15 mouse cellular contexts compared by ENCODE assay signal in genomic region chr8:46713178-46713577, GRCm38 (mm10). TPM values are rescaled to one million over a fixed set of nuclear protein-coding genes. Genes with fewer than 3 reads are reported as not detected.
DNase-seq lines count a peak whose midpoint lies in the region; ATAC-seq and TF ChIP-seq lines count a peak whose summit lies in the region.
"Had no signal": no experiment of that assay in that cellular context is flagged by ENCODE, and none has a peak within 500 bp of the region (broad histone marks: within the 10 kb centered on the region; RNA-seq: fewer than 3 reads in every experiment).

No protein-coding gene starts in this region.

- ATAC-seq in stomach, embryonic 16.5 days (ENCODE audit: insufficient read depth, low FRiP score): no peak
- no peak for ATAC-seq in kidney, embryonic 14.5 days (ENCODE audit: low FRiP score, low TSS enrichment)

- peak overlapping the region; percentile 37; the same call in 1 of the 2 replicates for H3K9ac ChIP-seq in CH12.LX (ENCODE audit: insufficient read depth, low read depth)
- no peak overlapping the region for H3K9ac ChIP-seq in stomach, embryonic 16.5 days (ENCODE audit: low read length)
- H3K9ac ChIP-seq in kidney, embryonic 14.5 days (ENCODE audit: low read depth, low read length): no peak overlapping the region
- H3K9ac ChIP-seq: embryonic facial prominence, embryonic 12.5 days; heart, embryonic 13.5 days had no signal

- peak overlapping the region; percentile 87 for H3K4me2 ChIP-seq in CH12.LX (ENCODE audit: insufficient read depth, low read depth, poor library complexity, severe bottlenecking)
- no peak overlapping the region for H3K4me2 ChIP-seq in stomach, embryonic 16.5 days (ENCODE audit: low read depth, low read length)
- no peak overlapping the region for H3K4me2 ChIP-seq in kidney, embryonic 14.5 days (replicated peaks; ENCODE audit: low read depth, low read length)
- H3K4me2 ChIP-seq: embryonic facial prominence, embryonic 12.5 days; heart, embryonic 13.5 days had no signal

- H3K27me3 ChIP-seq in CH12.LX (replicated peaks): peaks cover 8% of the 10 kb centered on the region
- no peaks in the 10 kb centered on the region for H3K27me3 ChIP-seq in stomach, embryonic 16.5 days (ENCODE audit: control insufficient read depth, insufficient read depth, low read length)
- H3K27me3 ChIP-seq in kidney, embryonic 14.5 days (ENCODE audit: control insufficient read depth, insufficient read depth, low read length): no peaks in the 10 kb centered on the region
- H3K27me3 ChIP-seq: embryonic facial prominence, embryonic 12.5 days had no signal

- DNase-seq in A20 (ENCODE audit: low read depth, low spot score) (peak; percentile 94), CH12.LX (ENCODE audit: extremely low read depth) (peak; percentile 82)
- DNase-seq in naive thymus-derived CD4-positive, alpha-beta T cell, adult 2 months (ENCODE audit: low read depth): peak; percentile 26
- DNase-seq in frontal cortex, postnatal 36 days (ENCODE audit: low spot score in 2 of 2): no peak
- DNase-seq in Muller cell, postnatal 12 days (ENCODE audit: inconsistent ontology term): no peak
- no peak for DNase-seq in cerebellum, adult 11-12 months
- DNase-seq: cerebellum, postnatal 36 days; gastrocnemius, postnatal 25 days; kidney, adult 11 months; kidney, postnatal 25 days had no signal

- no peak for TF ChIP-seq POLR2A in CH12.LX (IDR thresholded peaks at IDR 0.05; ENCODE audit: low read depth, low read length)

- no peak overlapping the region for H3K4me3 ChIP-seq in CH12.LX (replicated peaks in 1 of 3; ENCODE audit: low read depth in 2 of 3, low read length in 2 of 3, poor library complexity in 1 of 3)
- no peak overlapping the region for H3K4me3 ChIP-seq in stomach, embryonic 16.5 days (replicated peaks; ENCODE audit: low read length)
- no peak overlapping the region for H3K4me3 ChIP-seq in kidney, embryonic 14.5 days (ENCODE audit: low read length)
- H3K4me3 ChIP-seq: embryonic facial prominence, embryonic 12.5 days; heart, embryonic 13.5 days; midbrain, embryonic 10.5 days had no signal

- peak overlapping the region; percentile 20; the same call in 1 of the 2 replicates for H3K27ac ChIP-seq in CH12.LX (ENCODE audit: insufficient read depth, low read depth)
- peak overlapping the region; percentile 31; the same call in 1 of the 2 replicates for H3K27ac ChIP-seq in stomach, embryonic 16.5 days (ENCODE audit: low read length)
- no peak overlapping the region for H3K27ac ChIP-seq in kidney, embryonic 14.5 days (ENCODE audit: low read depth, low read length)
- H3K27ac ChIP-seq: embryonic facial prominence, embryonic 12.5 days; heart, embryonic 13.5 days; midbrain, embryonic 10.5 days had no signal

- dilution Hi-C loops in CH12.LX (cut with MboI; ENCODE audit: extremely low pct_ligation_motif_present, extremely low pct_unique_long_range_greater_than_20kb, low sequenced_read_pairs): no loop called here

- in situ Hi-C loops in CH12.LX (cut with MboI; ENCODE audit: low pct_ligation_motif_present, low pct_unique_long_range_greater_than_20kb, low sequenced_read_pairs): no loop called here

- no peaks in the 10 kb centered on the region for H3K79me2 ChIP-seq in CH12.LX (replicated peaks; ENCODE audit: control insufficient read depth, extremely low read depth, insufficient read depth, poor library complexity, severe bottlenecking)

- no peaks in the 10 kb centered on the region for H3K9me3 ChIP-seq in CH12.LX (replicated peaks; ENCODE audit: low read length)
- no peaks in the 10 kb centered on the region for H3K9me3 ChIP-seq in stomach, embryonic 16.5 days (replicated peaks; ENCODE audit: control insufficient read depth, low read length)
- H3K9me3 ChIP-seq in kidney, embryonic 14.5 days (ENCODE audit: control insufficient read depth, low read length): no peaks in the 10 kb centered on the region
- H3K9me3 ChIP-seq: embryonic facial prominence, embryonic 12.5 days; heart, embryonic 13.5 days; midbrain, embryonic 10.5 days had no signal

- no peak for TF ChIP-seq CTCF in CH12.LX (conservative IDR thresholded peaks at IDR 0.05 in 1 of 2, IDR thresholded peaks at IDR 0.05 in 1 of 2; ENCODE audit: low read depth in 2 of 2, low read length in 2 of 2)

- TF ChIP-seq RAD21 in CH12.LX (IDR thresholded peaks at IDR 0.05; ENCODE audit: low read depth, low read length): no peak; the same call in none of the 2 replicates

- no peaks in the 10 kb centered on the region for H3K36me3 ChIP-seq in CH12.LX (replicated peaks in 1 of 2; ENCODE audit: control insufficient read depth in 1 of 2, insufficient read depth in 1 of 2, low read length in 1 of 2)
- no peaks in the 10 kb centered on the region for H3K36me3 ChIP-seq in stomach, embryonic 16.5 days (ENCODE audit: control insufficient read depth, insufficient read depth, low read length)
- H3K36me3 ChIP-seq in kidney, embryonic 14.5 days (ENCODE audit: control insufficient read depth, insufficient read depth, low read length): no peaks in the 10 kb centered on the region
- H3K36me3 ChIP-seq: embryonic facial prominence, embryonic 12.5 days; heart, embryonic 13.5 days; midbrain, embryonic 10.5 days had no signal

- H3K4me1 ChIP-seq in CH12.LX (ENCODE audit: control insufficient read depth in 1 of 2, insufficient read depth in 2 of 2): peaks cover 16 to 58% of the 10 kb centered on the region in 2 experiments
- H3K4me1 ChIP-seq in stomach, embryonic 16.5 days (ENCODE audit: control insufficient read depth, insufficient read depth, low read length): peaks cover 4% of the 10 kb centered on the region
- H3K4me1 ChIP-seq in kidney, embryonic 14.5 days (ENCODE audit: control insufficient read depth, insufficient read depth, low read length): peaks cover 4% of the 10 kb centered on the region; the same call in 1 of the 2 replicates

- TF ChIP-seq EP300 in CH12.LX (IDR thresholded peaks at IDR 0.05; ENCODE audit: low read length): peak; percentile 92

- 80% methylated on average over 11 of the region's 11 CpGs for WGBS in stomach, embryonic 16.5 days
- WGBS in kidney, embryonic 14.5 days: 93% methylated on average over 11 of the region's 11 CpGs

TF ChIP-seq in CH12.LX, 34 proteins besides CTCF, POLR2A, EP300 and RAD21 (continues in another document):
- TF ChIP-seq MAZ (IDR thresholded peaks at IDR 0.05; ENCODE audit: low read depth, low read length) (no peak), POLR2AphosphoS2 (IDR thresholded peaks at IDR 0.05; ENCODE audit: low read depth, low read length) (no peak), ZC3H11A (IDR thresholded peaks at IDR 0.05; ENCODE audit: low read depth, low read length) (no peak), NRF1 (IDR thresholded peaks at IDR 0.05; ENCODE audit: low read depth, low read length) (no peak), ZKSCAN1 (IDR thresholded peaks at IDR 0.05; ENCODE audit: borderline replicate concordance, low read depth, low read length) (no peak), RCOR1 (conservative IDR thresholded peaks at IDR 0.05; ENCODE audit: low read depth, low read length) (peak; percentile 88; the same call in 1 of the 2 replicates), SMC3 (IDR thresholded peaks at IDR 0.05; ENCODE audit: low read depth, low read length) (no peak), ZMIZ1 (IDR thresholded peaks at IDR 0.05; ENCODE audit: low read depth, low read length) (no peak), MYC (IDR thresholded peaks at IDR 0.05; ENCODE audit: low read depth, low read length) (peak; percentile 96; the same call in 1 of the 2 replicates), PAX5 (IDR thresholded peaks at IDR 0.05; ENCODE audit: low read length) (no peak), JUND (conservative IDR thresholded peaks at IDR 0.05; ENCODE audit: low read depth, low read length) (no peak), SIN3A (IDR thresholded peaks at IDR 0.05; ENCODE audit: low read length) (peak; percentile 71; the same call in 1 of the 2 replicates), UBTF (IDR thresholded peaks at IDR 0.05; ENCODE audit: low read depth, low read length) (no peak), TCF12 (IDR thresholded peaks at IDR 0.05; ENCODE audit: low read depth, low read length) (peak; percentile 99), E2F4 (IDR thresholded peaks at IDR 0.05; ENCODE audit: insufficient replicate concordance, low read depth, low read length) (no peak), MEF2A (IDR thresholded peaks at IDR 0.05; ENCODE audit: borderline replicate concordance, low read depth, low read length) (peak; percentile 79), ETS1 (conservative IDR thresholded peaks at IDR 0.05; ENCODE audit: low read depth, low read length) (peak; percentile 91), TBP (conservative IDR thresholded peaks at IDR 0.05; ENCODE audit: low read depth, low read length) (no peak), ELF1 (IDR thresholded peaks at IDR 0.05; ENCODE audit: low read depth, low read length) (no peak), IRF4 (IDR thresholded peaks at IDR 0.05; ENCODE audit: low read depth, low read length) (peak; percentile 70), MAX (IDR thresholded peaks at IDR 0.05; ENCODE audit: low read length) (peak; percentile 97), HCFC1 (IDR thresholded peaks at IDR 0.05; ENCODE audit: low read depth, low read length) (no peak), GABPA (IDR thresholded peaks at IDR 0.05; ENCODE audit: insufficient replicate concordance, low read depth, low read length) (no peak), BHLHE40 (IDR thresholded peaks at IDR 0.05; ENCODE audit: low read depth, low read length) (peak; percentile 96), ZNF384 (IDR thresholded peaks at IDR 0.05; ENCODE audit: low read depth, low read length) (peak; percentile 26; the same call in 1 of the 2 replicates), MAFK (IDR thresholded peaks at IDR 0.05; ENCODE audit: insufficient replicate concordance, low read length) (peak; percentile 67; the same call in 1 of the 2 replicates), KAT2A (IDR thresholded peaks at IDR 0.05; ENCODE audit: insufficient replicate concordance, low read length) (0 out of 2 replicates have a peak, but pooled peaks have one; percentile 59), CHD2 (IDR thresholded peaks at IDR 0.05; ENCODE audit: low read length) (peak; percentile 68; the same call in 1 of the 2 replicates), JUN (IDR thresholded peaks at IDR 0.05; ENCODE audit: insufficient read depth, low read depth, low read length) (peak; percentile 33), USF1 (IDR thresholded peaks at IDR 0.05; ENCODE audit: low read depth, low read length) (peak; percentile 33), CHD1 (IDR thresholded peaks at IDR 0.05; ENCODE audit: low read depth, low read length) (no peak), MXI1 (IDR thresholded peaks at IDR 0.05; ENCODE audit: low read depth, low read length) (peak; percentile 93)

RNA-seq across cellular contexts. Expression of gene Irf2, which starts 26.4 kb away (rescaled TPM):
- total RNA-seq in CH12.LX (2012; rRNA removed) (9.1 and 10.2 TPM in 2 replicates), CH12.LX (2014; rRNA removed) (5.7 and 7.1 TPM in 2 replicates)
- polyA plus RNA-seq in CH12.LX (2012; ENCODE audit: insufficient read length, low read depth): 37.4 and 47.3 TPM in 2 replicates
- polyA plus RNA-seq in stomach, embryonic 16.5 days (2015; fragmentation: Nextera tagmentation; extraction: Ambion mirVana): 18.1 and 27.5 TPM in 2 replicates
- polyA plus RNA-seq in kidney, embryonic 14.5 days (2014; fragmentation: Nextera tagmentation; extraction: Ambion mirVana): 13.9 and 14.2 TPM in 2 replicates

Comparison
In these comparisons a context has a peak if more than half of its experiments do, and no peak if none do; other contexts are left out.
1. DNase-seq: peak in A20 (single experiment), CH12.LX (single experiment) and naive thymus-derived CD4-positive, alpha-beta T cell, adult 2 months (single experiment); none in frontal cortex, postnatal 36 days (0 of 2), Muller cell, postnatal 12 days (single experiment) and cerebellum, adult 11-12 months (single experiment).